Mouse (Mus musculus) heart, postnatal 0 days (tissue): ENCODE data around the gene Sbk1.

Experiments
- CTCF ChIP-seq: IDR thresholded peaks from 2 replicates; pipeline ENCODE4 v1.5.1; 2016; ENCODE audit warnings: antibody characterized with exemption, control low read depth, low read depth
- EP300 ChIP-seq: IDR thresholded peaks from 2 replicates; pipeline ENCODE4 v1.6.1; 2016; ENCODE audit warnings: antibody characterized with exemption, low read depth

DNA sequence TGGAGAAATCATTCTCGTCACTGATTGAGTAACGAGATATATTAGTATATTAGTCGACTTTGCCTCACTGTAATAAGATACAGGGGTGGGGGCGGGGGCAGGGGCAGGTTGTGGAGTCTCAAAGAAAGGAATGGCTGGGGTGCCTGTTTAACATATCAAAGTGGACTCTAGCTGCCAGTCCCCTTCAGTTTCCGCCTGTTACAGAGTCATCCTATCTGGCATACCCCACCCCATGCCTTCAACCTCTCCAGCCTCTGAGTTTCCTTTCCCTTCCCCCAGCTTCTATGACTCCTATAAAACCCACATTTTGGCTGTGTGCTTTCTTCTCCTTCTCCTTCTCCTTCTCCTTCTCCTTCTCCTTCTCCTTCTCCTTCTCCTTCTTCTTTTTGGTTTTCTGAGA lies 46.3 kb upstream of the Sbk1 start:
- TF ChIP-seq EP300 (no peak), CTCF (no peak)
